Mouse (Mus musculus) left cerebral cortex, postnatal 10 days (tissue): Measurements from ENCODE around the gene Pld1. TPM values are rescaled to one million over a fixed set of nuclear protein-coding genes. Genes with fewer than 3 reads are reported as not detected.

ENCODE experiments used
- DNase-seq, 2 experiments: peaks; one replicate each; pipeline ENCODE4 v3.0.0; 2021 to 2022; ENCODE audit warnings: low spot score in 2 of 2, mixed read lengths in 1 of 2; ENCODE audit errors: extremely low spot score in 1 of 2
- intact Hi-C: fragments of 180-260 bp; cut with DNase I; formaldehyde crosslinking; loops from one replicate; pipeline ENCODE4 v1.15.1; 2025
- total RNA-seq, 2 experiments: library from RNA; stranded (reverse); gene quantifications; 2 replicates each; pipeline ENCODE4 v1.2.3; 2021

Gene Pld1
- 10 to 100 TPM in 1 of 2 experiments, 1 to 10 TPM in 1; 7.1 to 10.8 TPM for total RNA-seq

GRCm38 (mm10) chr3:27938381-27939323 is at the start of gene Pld1:
Gene Pld1, plus strand, starts transcription at chr3:27938695.
- DNase-seq: peak; percentile 17 to 83
- intact Hi-C loops: no loop called here

GRCm38 (mm10) chr3:27896318-27896892 is 42.1 kb upstream of the Pld1 start, which contains the start of gene Tmem212:
Gene Tmem212, minus strand, starts transcription at chr3:27896368.
- DNase-seq: no peak
- intact Hi-C loops: no loop called here

- no peak for DNase-seq
- intact Hi-C loops: no loop called here
Measured at GRCm38 (mm10) chr3:27898178-27898577, 40.3 kb upstream of the Pld1 start.

GRCm38 (mm10) chr3:27899012-27899726 is 39.3 kb upstream of the Pld1 start:
- intact Hi-C loops: no loop called here

GRCm38 (mm10) chr3:27901846-27902245 is 36.6 kb upstream of the Pld1 start:
- DNase-seq: no peak
- intact Hi-C loops: no loop called here

More at GRCm38 (mm10) chr3:27899012-27899726, 39.3 kb upstream of the Pld1 start:
- DNase-seq: peak in 1 of 2 experiments; percentile 28

GRCm38 (mm10) chr3:27904659-27905330 is 33.7 kb upstream of the Pld1 start:
- intact Hi-C loops: no loop called here
- no peak for DNase-seq

GRCm38 (mm10) chr3:27906647-27907209 is 31.8 kb upstream of the Pld1 start:
- intact Hi-C loops: no loop called here
- no peak for DNase-seq

- intact Hi-C loops: no loop called here
- no peak for DNase-seq
Measured at GRCm38 (mm10) chr3:27907301-27907700, 31.2 kb upstream of the Pld1 start.

- no peak for DNase-seq
- intact Hi-C loops: no loop called here
Measured at GRCm38 (mm10) chr3:27908316-27908715, 30.2 kb upstream of the Pld1 start.

GRCm38 (mm10) chr3:27909016-27909415 is 29.5 kb upstream of the Pld1 start:
- no peak for DNase-seq

GRCm38 (mm10) chr3:27918656-27919436 is 19.6 kb upstream of the Pld1 start:
- intact Hi-C loops: no loop called here
- DNase-seq: no peak

More at GRCm38 (mm10) chr3:27909016-27909415, 29.5 kb upstream of the Pld1 start:
- intact Hi-C loops: no loop called here

GRCm38 (mm10) chr3:27921268-27922020 is 17.1 kb upstream of the Pld1 start:
- no peak for DNase-seq
- intact Hi-C loops: no loop called here

GRCm38 (mm10) chr3:27924037-27924436 is 14.5 kb upstream of the Pld1 start:
- intact Hi-C loops: no loop called here
- no peak for DNase-seq

- intact Hi-C loops: no loop called here
Measured at GRCm38 (mm10) chr3:27929219-27929618, 9.3 kb upstream of the Pld1 start.

GRCm38 (mm10) chr3:27932391-27932790 is 6.1 kb upstream of the Pld1 start:
- DNase-seq: no peak
- intact Hi-C loops: no loop called here

More at GRCm38 (mm10) chr3:27929219-27929618, 9.3 kb upstream of the Pld1 start:
- DNase-seq: no peak

GRCm38 (mm10) chr3:27935644-27936043 is 2.9 kb upstream of the Pld1 start:
- intact Hi-C loops: no loop called here
- DNase-seq: no peak

- intact Hi-C loops: no loop called here
Measured at GRCm38 (mm10) chr3:27936731-27937130, 1.8 kb upstream of the Pld1 start.

More at GRCm38 (mm10) chr3:27936731-27937130, 1.8 kb upstream of the Pld1 start:
- no peak for DNase-seq
